Mouse (Mus musculus) midbrain, embryonic 11.5 days (tissue): ENCODE data around the gene Zfp82. TPM values are rescaled to one million over a fixed set of nuclear protein-coding genes. Genes with fewer than 3 reads are reported as not detected.
"Not testable (repeated sequence)": the region's sequence is repeated elsewhere in the genome, so short reads cannot be mapped to it uniquely, and the experiment has no call there.

ENCODE experiments used
- ATAC-seq: fragments of 200-750 bp; cut with Nextera tagmentation; 2 replicates; pipeline ENCODE4 v1.8.0; 2017; ENCODE audit warnings: moderate TSS enrichment, moderate library complexity; ENCODE audit not compliant: low FRiP score
- DNase-seq: peaks from one replicate; pipeline ENCODE4 v3.0.0; 2015; ENCODE audit warnings: low spot score; ENCODE audit errors: missing footprints
- H3K27ac ChIP-seq: fragments of 300-500 bp; sonication (generic); 2 replicates; pipeline ENCODE4 v1.5.1; 2014; ENCODE audit warnings: low read depth, low read length
- H3K27me3 ChIP-seq: fragments of 300-500 bp; sonication (generic); 2 replicates; pipeline ENCODE4 v1.6.1; 2014; ENCODE audit warnings: mild to moderate bottlenecking, low read length, moderate library complexity, mixed read lengths; ENCODE audit not compliant: control insufficient read depth, insufficient read depth
- H3K36me3 ChIP-seq: fragments of 300-500 bp; sonication (generic); 2 replicates; pipeline ENCODE4 v1.6.1; 2014; ENCODE audit warnings: mild to moderate bottlenecking, low read length, moderate library complexity, mixed read lengths; ENCODE audit not compliant: control insufficient read depth, insufficient read depth
- H3K4me1 ChIP-seq: fragments of 300-500 bp; sonication (generic); 2 replicates; pipeline ENCODE4 v1.6.1; 2014; ENCODE audit warnings: low read length; ENCODE audit not compliant: control insufficient read depth, insufficient read depth
- H3K4me2 ChIP-seq: fragments of 300-500 bp; sonication (generic); 2 replicates; pipeline ENCODE4 v1.6.1; 2014; ENCODE audit warnings: mild to moderate bottlenecking, moderate library complexity
- H3K4me3 ChIP-seq: fragments of 300-500 bp; sonication (generic); 2 replicates; pipeline ENCODE4 v1.5.1; 2014; ENCODE audit warnings: low read depth, low read length
- H3K9ac ChIP-seq: fragments of 300-500 bp; sonication (generic); 2 replicates; pipeline ENCODE4 v1.6.1; 2014; ENCODE audit warnings: low read length
- H3K9me3 ChIP-seq: fragments of 300-500 bp; sonication (generic); 2 replicates; pipeline ENCODE4 v1.6.1; 2016; ENCODE audit warnings: low read length; ENCODE audit not compliant: control insufficient read depth
- WGBS: fragments of 180-500 bp; shearing (Covaris S2); extraction: QIAGEN DNeasy Blood & Tissue Kit; methylation state at CpG from one replicate; pipeline ENCODE4 v1.1.7; 2014; 5-methylcytosine and 5-hydroxymethylcytosine counted together
- polyA plus RNA-seq: library from polyadenylated mRNA; unstranded; fragments of >200 nt; fragmentation: Nextera tagmentation; extraction: Ambion mirVana; gene quantifications from 2 replicates; pipeline ENCODE4 v1.2.1, GENCODE M21; 2014

Zfp82 gene
- polyA plus RNA-seq: 7.4 and 8.8 TPM in 2 replicates

DNA sequence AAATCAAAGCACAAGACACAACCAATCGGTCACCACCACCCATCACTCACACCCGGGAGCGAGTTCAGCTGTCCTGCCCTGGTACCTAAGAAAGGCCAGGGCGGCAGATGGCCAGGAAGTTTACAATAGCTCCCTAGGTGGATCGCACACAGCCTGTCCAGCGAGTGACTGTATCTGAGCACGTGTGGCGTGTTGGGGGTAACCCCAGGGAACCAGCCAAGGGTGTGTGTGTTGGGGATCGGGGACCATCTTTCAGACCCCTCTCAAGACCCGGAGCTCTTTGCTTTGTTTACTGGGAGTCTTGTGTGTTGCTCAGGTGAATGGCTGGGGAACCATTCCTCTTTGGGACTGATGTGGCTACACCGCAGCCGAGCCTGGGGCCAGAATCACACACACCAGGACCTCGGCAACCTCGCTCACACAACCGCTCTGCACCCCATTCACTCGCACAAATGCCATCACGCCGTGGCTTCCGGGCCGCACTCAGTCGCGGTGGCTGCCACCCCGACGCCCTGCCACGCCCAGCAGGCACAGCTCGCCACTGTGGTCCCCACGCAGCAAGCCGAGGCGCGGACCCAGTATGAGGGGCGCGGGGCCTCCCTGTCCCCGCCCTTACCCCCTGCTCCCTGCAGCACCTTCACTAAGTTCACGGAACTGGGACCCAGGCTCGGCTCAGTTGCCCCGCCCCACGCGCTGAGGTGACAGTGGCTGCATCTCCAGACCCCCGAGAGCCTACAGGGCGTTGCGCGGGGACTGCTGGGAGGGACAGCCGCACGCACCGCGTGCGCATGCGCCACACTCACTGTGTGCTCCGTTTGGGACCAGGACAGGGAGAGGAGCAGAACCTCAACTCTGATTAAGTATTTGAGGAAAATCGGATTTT is at the start of gene Zfp82:
Gene Zfp82, minus strand, starts transcription at position 755 of the 883 bp plus-strand sequence.
- Histone ChIP-seq H3K9ac (peak within 1 kb of the TSS; percentile 83), H3K4me2 (peak within 1 kb of the TSS; percentile 95), H3K27me3 (no peaks in the 10 kb centered on the region), H3K27ac (peak within 1 kb of the TSS; percentile 44; the same call in 1 of the 2 replicates), H3K4me3 (peak within 1 kb of the TSS; percentile 78), H3K4me1 (peaks cover 4% of the 10 kb centered on the region; the same call in 1 of the 2 replicates), H3K36me3 (no peaks in the 10 kb centered on the region; the same call in 1 of the 2 replicates), H3K9me3 (no peaks in the 10 kb centered on the region)
- peak; percentile 94 for ATAC-seq
- WGBS: under 1% methylated on average over 50 of the region's 50 CpGs
- peak; percentile 98 for DNase-seq

DNA sequence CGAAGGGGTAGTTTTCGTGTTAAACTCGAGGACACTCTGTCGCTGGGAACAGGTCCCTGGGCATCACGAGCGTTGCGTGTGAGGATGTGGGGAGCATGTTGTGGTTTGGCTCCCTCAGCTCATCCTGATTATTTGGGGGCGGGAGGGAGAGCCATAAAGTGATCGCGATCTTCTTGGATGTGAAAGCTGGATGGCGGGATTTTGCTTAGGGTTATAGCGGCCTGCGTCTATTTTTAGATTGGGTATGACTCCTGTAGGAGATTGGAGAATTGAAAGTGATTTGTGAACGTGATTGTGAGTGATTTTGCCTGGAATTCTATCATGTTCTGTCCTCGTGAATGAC is 49.5 kb upstream of the Zfp82 start:
- no peak overlapping the region; the same call in 1 of the 2 replicates for H3K27ac ChIP-seq
- H3K9ac ChIP-seq: peak overlapping the region; percentile 82
- H3K27me3 ChIP-seq: no peaks in the 10 kb centered on the region
- no peaks in the 10 kb centered on the region for H3K36me3 ChIP-seq
- peak overlapping the region; percentile 62 for H3K4me3 ChIP-seq
- DNase-seq: no peak
- peak overlapping the region; percentile 63 for H3K4me2 ChIP-seq
- H3K4me1 ChIP-seq: peaks cover 9% of the 10 kb centered on the region; the same call in 1 of the 2 replicates
- ATAC-seq: no peak; the same call in 1 of the 2 replicates
- H3K9me3 ChIP-seq: no peaks in the 10 kb centered on the region
- WGBS: 8% methylated on average over 15 of the region's 15 CpGs

DNA sequence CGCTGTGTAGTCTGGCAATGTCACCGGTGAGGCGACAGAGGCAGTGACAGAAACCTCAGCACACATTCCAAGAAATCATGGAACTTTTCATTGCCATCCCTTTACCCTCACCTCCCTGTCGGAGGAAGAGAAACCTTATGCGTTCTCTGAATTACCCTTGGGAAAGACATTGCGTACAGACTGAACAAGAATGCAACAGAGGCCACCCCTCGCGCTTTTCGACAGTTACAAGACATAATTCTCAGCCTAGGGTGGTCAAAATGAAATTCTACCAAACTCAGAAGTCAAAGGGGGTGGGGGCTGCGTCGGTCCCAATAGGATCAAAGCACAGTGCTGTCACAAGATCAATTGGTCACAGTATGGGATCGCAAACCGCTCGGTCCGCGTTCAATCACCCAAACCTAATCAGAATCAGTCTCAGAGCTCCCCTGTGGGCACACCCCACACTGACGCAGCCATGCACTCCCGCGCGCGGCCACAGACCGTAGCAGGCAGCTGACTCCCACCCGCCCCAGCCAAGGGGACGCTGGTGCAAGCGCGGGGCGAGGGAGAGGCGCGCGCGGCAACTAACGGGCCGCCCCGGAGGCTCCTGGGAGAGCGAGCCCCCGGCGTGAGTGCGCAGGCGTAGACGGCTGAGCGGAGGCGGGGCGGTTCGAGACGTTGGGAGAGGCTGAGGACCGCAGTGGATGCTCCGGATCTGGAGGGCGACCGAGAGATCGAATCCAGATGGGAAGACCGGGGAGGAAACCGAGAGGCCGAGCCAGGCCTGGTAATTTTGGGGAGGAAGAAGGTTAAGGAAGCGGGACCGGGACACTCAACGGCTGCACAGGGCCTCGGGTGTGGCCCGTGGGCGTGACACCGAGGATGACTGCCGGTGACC is 48.8 kb upstream of the Zfp82 start, which contains the start of gene Zfp382:
Gene Zfp382, plus strand, starts transcription at position 635 of the 880 bp plus-strand sequence.
- WGBS: under 1% methylated on average over 61 of the region's 61 CpGs
- DNase-seq: peak; percentile 99
- H3K4me3 ChIP-seq: peak within 1 kb of the TSS; percentile 62
- peak within 1 kb of the TSS; percentile 82 for H3K9ac ChIP-seq
- peak within 1 kb of the TSS; percentile 77 for H3K27ac ChIP-seq
- H3K4me2 ChIP-seq: peak within 1 kb of the TSS; percentile 63
- no peaks in the 10 kb centered on the region for H3K36me3 ChIP-seq
- H3K27me3 ChIP-seq: no peaks in the 10 kb centered on the region
- peaks cover 9% of the 10 kb centered on the region; the same call in 1 of the 2 replicates for H3K4me1 ChIP-seq
- no peaks in the 10 kb centered on the region for H3K9me3 ChIP-seq
- peak; percentile 97 for ATAC-seq

DNA sequence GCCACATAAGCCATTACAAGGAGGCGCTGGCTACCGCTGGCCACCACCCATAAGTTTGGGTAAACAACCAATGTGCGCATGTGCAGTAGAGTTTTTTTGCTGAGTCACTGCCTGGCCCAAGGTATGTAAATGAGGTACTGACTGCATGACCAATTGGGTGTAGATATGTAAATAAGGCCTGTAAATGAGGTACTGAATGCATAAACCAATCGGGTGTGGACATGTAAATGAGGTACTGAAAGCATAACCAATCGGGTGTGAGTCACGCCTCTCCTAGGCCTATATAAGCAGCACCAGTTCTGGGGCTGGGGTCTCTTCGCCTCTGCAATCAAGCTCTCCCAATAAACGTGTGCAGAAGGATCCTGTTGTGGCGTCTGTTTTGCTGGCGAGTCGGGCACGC is 45.2 kb upstream of the Zfp82 start:
- 89% methylated on average over 12 of the region's 12 CpGs for WGBS
- not testable (repeated sequence) for H3K9me3 ChIP-seq, H3K4me2 ChIP-seq, H3K36me3 ChIP-seq, H3K4me3 ChIP-seq, H3K9ac ChIP-seq, ATAC-seq, H3K27me3 ChIP-seq, DNase-seq, H3K4me1 ChIP-seq, H3K27ac ChIP-seq

DNA sequence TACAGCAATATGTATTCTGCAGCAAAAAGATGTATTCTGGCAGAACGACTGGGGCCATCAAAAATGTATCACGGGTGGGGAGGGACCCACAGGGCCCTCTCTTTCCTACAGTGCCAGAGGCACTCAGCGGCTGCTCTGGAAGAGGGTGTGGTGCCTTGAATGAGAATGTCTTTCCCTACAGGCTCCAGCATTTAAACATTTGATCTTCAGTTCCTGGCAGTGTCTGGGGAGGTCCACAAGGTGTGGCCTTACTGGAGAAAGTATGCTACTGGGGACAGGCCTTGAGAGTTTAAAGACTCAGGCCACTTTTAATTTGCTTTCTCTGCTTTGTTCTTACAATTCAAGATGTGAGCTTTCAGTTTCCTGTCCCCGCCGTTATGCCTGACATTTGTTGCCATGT is 43.4 kb upstream of the Zfp82 start:
- Histone ChIP-seq H3K27me3 (no peaks in the 10 kb centered on the region), H3K4me1 (peaks cover under 1% of the 10 kb centered on the region; the same call in 1 of the 2 replicates), H3K4me3 (no peak overlapping the region), H3K36me3 (no peaks in the 10 kb centered on the region), H3K9me3 (peaks cover 6% of the 10 kb centered on the region; the same call in 1 of the 2 replicates), H3K4me2 (no peak overlapping the region), H3K9ac (no peak overlapping the region), H3K27ac (no peak overlapping the region)
- ATAC-seq: no peak
- 95% methylated on average over 5 of the region's 5 CpGs for WGBS
- no peak for DNase-seq

DNA sequence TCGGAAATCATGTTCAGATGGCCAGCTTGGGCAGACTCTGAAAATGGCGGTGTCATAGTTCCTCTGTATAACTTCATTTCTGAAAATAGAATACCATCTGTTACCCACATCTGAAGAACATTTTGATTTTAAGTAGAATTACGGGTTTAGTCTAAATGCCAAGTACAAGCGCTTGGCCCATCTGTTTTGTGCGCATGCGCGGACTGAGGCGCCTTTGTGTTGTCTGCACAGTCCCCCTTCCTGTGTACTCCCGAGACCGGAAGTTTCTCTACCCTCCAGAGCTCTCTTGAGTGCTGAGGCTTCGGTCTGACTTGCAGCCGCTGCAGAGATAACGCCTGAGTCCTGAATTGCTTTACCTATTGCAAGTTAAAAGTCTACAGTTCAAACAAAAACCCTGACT is 26.6 kb upstream of the Zfp82 start:
- Histone ChIP-seq H3K9ac (no peak overlapping the region), H3K27me3 (no peaks in the 10 kb centered on the region), H3K4me2 (no peak overlapping the region), H3K9me3 (peaks cover 4% of the 10 kb centered on the region; the same call in 1 of the 2 replicates), H3K4me1 (peaks cover 2% of the 10 kb centered on the region; the same call in 1 of the 2 replicates), H3K4me3 (no peak overlapping the region), H3K27ac (no peak overlapping the region), H3K36me3 (peaks cover 38% of the 10 kb centered on the region)
- ATAC-seq: no peak
- DNase-seq: no peak
- 97% methylated on average over 13 of the region's 13 CpGs for WGBS

DNA sequence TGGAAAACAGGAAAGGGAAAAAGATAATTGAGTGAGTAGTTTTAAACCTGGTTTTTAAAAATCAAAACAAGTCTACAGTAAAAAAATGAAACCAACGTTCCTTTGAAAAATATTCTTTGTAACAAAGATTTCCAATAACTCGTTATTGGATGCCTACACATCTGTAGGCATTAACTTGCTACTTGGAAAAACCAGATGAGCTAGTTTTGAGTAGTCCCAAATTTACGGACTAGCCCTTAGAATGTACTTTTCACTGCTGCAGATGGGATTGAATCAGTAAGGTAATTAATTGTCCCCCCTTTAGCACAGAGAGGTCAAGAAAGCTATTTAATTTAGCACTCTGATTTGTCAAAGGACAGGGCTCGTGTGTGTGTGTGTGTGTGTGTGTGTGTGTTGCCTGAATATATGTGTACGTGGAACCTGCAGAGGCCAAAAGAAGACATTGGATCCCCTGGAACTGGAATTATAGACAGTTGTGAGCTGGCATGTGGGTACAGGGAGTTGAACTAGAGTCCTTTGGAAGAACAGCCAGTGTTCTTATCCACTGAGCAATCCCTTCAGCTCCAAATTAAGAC is 22.9 kb upstream of the Zfp82 start:
- Histone ChIP-seq H3K36me3 (peaks cover 11% of the 10 kb centered on the region), H3K27me3 (no peaks in the 10 kb centered on the region), H3K4me2 (peak overlapping the region; percentile 60), H3K27ac (peak overlapping the region; percentile 86; the same call in 1 of the 2 replicates), H3K4me1 (peaks cover 5% of the 10 kb centered on the region; the same call in 1 of the 2 replicates), H3K4me3 (peak overlapping the region; percentile 45), H3K9ac (peak overlapping the region; percentile 72), H3K9me3 (no peaks in the 10 kb centered on the region)
- 17% methylated on average over 5 of the region's 5 CpGs for WGBS
- no peak for ATAC-seq
- peak; percentile 88 for DNase-seq

DNA sequence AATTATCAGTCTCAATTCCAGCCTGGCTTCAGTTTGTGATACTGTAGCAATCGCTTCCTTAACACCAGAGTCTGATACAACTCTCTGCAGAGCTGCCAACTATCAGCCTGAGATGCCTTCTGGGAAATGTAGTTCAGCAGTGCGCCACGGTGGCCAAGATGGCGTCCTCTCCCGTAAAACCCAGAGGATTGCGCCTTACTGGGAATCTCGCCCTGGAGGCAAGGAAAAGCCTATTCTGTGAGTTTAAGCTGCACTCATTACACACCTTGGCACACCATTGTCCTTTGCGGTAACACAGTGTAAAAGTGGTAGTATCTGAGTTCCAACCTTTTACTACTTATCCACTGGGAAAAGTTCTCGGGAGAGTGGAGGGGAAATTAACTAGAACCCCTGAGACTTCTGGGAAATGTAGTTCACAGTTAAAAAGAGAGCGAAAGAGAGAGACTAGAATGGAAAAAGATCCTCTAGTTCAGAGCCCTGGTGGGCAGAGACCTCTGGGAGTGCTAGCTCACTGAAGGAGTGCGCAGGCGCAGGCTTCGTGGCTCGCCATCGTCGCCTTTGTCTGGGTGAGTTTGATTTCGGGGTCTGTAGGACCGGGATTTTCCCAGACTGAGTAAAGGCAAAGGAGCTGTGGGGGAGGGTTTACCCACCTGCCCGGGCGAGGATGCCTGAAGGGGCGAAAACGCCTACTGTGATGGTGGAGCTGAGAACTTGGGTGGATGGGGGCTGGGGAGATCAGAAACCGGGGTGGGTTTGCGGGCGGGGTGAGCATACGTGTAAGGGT is 22.1 kb upstream of the Zfp82 start, which contains the start of gene Zfp260:
Gene Zfp260, plus strand, starts transcription at position 132 of the 784 bp plus-strand sequence.
- no peaks in the 10 kb centered on the region for H3K27me3 ChIP-seq
- H3K27ac ChIP-seq: peak within 1 kb of the TSS; percentile 86
- peak; percentile 99 for DNase-seq
- H3K9ac ChIP-seq: peak within 1 kb of the TSS; percentile 72
- no peaks in the 10 kb centered on the region for H3K9me3 ChIP-seq
- H3K4me2 ChIP-seq: peak within 1 kb of the TSS; percentile 60
- peaks cover 5% of the 10 kb centered on the region; the same call in 1 of the 2 replicates for H3K4me1 ChIP-seq
- peaks cover 4% of the 10 kb centered on the region for H3K36me3 ChIP-seq
- peak; percentile 85 for ATAC-seq
- under 1% methylated on average over 26 of the region's 26 CpGs for WGBS
- H3K4me3 ChIP-seq: peak within 1 kb of the TSS; percentile 45
